Mouse (Mus musculus) c-Kit-positive CD71-positive TER-119-positive erythroid progenitor cells, embryonic 14.5 days (primary cell): ENCODE measurements around the gene Ppp4r1.
A peak's percentile ranks its signal among the peaks of the same experiment; 100 is the strongest.

Source experiments
- DNase-seq: peaks from one replicate; pipeline ENCODE4 v3.0.0-alpha.2; 2013; ENCODE audit warnings: low spot score

The Ppp4r1 gene

DNA sequence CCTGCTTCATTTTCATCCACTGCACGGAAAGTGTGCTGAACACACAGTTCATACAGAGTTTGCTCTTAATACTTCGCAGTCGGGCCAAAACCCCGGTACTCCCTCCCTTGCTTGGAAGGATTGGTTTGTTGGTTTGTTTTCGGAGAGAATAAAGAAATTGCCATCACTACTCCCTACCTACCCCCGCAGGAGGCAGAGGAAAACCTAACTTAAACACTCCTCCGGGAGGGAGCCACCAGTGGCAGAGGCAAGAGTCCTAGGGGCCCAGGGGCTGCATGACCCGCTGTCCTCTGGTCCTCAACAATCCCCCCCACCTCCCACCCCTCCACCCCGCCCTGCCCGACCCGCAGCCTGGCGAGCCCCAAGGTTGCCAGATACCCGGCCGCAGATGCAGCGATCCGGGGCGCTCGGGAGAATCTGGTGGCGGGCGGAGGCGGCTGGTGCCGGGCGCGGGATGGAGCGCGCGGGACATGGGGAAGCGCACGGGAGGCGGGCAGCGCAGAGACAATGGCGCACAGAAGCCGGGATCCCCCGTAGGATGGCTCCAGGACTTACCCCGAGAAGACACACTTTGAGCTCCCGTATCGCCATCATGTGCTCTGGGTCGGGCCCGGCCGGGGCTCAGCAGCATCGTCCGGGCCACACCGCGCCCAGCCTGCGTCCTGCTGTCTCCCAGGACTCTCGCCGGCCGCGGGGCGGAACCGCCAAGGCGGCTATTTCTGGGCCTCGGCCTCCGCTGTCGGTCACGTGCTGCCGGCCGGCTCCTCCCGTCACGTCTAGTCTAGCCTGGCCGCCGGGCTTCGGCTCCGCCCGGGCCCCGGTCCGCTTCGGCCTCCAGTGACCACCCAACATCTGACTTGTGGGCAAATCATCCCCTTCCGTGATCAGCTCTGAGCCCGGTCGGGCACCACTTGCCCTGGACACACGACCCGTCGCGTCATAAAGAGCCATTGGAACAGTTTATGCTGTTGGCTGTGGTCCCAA, 10.1 kb upstream of the Ppp4r1 start, which contains the start of gene Rab31:
Rab31 (minus strand) TSS at position 802 of the 984 bp plus-strand sequence.
- no peak for DNase-seq

DNA sequence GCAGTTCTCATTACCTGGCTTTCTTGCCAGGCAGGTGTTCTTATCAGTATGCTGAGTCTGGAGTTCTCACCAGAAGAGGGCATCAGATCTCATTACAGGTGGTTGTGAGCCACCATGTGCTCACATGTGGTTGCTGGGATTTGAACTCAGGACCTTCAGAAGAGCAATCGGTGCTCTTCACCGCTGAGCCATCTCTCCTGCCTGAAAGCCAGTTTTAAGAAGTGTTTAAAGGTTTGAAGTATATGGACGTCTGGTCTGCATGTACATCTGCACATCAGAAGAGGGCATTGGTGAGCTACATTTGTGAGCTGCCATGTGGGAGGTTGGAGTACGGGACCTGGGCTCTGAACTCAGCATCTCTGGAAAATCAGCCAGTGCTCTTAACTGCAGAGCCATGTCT, 8.8 kb upstream of the Ppp4r1 start:
- DNase-seq, result no peak

DNA sequence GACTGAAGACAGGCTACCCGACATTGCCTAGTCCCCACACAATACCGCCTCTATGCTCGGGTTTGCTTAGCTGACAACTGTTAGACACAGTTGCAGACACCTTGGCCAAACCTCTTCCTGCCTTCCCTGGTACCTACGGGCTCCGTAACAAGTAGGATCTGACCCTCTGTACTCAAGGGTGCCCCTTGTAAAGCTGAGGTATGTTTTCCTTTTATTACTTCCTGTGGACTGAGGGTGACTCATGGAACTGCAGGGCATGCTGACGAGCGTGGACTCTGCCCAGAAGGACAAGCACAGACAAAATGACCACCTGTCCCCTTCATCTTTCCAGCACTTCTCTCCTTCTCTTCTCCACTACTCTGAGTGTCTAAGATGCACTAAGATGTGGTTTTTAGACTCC, 7.9 kb upstream of the Ppp4r1 start:
- DNase-seq, result no peak

DNA sequence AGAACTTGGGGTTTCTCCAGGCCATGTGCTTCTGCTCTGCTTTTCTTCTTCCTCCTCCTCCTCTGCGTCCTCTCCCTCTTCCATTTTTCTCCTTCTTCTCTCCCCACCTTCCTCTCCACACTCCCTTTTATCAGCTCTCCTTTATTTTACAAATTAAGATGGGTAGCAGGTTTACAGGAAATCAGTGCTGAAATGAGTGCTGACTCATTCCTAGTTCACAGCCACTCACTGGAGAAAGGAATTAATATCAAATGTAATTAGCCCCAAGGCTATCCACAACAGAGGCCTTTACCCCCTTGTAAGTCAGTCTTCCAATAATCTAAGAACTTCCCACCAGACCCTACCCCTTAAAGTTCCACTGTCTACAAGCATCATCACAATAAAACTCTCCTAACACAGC, 6.1 kb upstream of the Ppp4r1 start:
- no peak for DNase-seq

DNA sequence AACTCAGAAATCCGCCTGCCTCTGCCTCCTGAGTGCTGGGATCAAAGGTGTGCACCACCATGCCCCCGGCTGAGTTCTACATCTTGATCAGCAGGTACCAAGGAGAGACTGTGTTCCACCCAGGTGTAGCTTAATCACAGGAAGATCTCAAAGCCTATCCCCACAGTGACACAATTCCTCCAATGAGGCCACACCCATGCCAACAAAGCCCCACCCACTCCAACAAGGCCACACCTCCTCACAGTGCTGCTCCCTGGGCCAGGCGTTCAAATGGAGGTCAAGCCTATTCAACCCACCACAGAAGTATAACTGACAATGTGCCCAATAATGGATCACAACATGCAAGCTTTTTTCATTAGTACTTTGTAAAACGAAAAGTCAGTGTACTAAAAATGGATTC, 4.9 kb upstream of the Ppp4r1 start:
- DNase-seq, result no peak

DNA sequence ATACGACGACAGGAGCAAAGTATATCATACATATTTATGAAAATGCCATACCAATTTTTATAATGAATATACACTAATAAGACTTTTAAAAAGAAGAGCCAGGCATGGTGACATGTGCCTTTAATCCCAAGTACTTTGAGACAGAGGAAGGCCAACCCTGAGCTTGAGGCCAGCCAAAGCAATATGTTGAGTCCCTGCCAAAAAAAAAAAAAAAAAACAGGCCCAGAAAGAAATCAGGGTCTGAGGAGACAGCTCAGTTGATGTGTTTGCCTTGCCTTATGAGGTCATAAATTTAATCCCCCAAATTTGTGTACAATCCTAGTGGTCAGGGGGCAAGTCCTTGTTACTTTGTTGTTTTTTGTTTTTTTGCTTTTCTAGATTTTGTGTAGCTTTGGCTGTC, 1.4 kb upstream of the Ppp4r1 start:
- DNase-seq, result no peak

DNA sequence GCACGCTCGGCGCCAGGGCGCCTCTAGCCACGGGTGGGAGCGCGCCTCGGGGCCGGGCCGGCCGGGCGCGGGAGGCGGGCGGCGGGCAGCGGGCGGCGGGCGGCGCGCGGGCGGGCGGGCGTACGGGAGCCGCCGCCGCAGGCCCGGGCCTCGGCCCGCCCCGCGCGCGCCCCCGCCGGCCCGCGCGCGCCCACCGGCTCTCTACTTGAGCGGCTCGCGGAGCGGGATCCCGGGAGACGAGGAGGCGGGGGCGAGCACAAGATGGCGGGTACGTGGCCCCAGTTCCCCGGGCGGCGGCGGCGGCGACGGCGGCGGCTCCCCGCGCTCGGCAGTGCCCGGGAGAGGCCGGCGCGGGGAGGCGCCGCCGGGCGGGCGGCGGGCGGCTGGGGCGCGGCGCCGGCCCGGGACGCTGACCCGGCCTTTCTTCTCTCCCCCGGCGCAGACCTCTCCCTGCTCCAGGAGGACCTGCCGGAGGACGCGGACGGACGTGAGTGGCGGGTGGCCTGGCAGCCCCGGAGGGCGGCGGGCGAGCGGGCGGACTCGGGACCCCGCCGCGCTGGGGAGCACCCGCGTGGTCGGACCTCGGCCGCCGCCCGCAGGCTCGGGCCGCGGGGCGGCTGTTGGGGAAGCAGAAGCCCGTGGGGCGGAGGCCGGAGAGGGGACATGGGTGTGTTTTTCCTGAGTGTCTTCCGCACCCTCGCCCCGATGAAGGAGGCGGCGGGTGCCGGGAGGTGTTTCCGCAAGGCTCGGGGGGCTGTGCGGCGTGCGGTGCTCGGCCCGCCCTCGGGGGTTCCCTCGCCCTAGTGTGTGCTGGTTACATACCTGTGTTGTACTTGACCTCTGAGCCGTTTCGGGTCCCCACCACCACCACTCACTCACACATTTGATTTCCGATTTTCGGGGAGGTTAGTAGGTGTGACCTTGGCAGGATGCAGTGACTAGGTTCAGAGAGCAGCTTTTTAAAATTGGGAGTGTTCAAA, 1.1 kb downstream of the Ppp4r1 start:
- peak; percentile 37 for DNase-seq

DNA sequence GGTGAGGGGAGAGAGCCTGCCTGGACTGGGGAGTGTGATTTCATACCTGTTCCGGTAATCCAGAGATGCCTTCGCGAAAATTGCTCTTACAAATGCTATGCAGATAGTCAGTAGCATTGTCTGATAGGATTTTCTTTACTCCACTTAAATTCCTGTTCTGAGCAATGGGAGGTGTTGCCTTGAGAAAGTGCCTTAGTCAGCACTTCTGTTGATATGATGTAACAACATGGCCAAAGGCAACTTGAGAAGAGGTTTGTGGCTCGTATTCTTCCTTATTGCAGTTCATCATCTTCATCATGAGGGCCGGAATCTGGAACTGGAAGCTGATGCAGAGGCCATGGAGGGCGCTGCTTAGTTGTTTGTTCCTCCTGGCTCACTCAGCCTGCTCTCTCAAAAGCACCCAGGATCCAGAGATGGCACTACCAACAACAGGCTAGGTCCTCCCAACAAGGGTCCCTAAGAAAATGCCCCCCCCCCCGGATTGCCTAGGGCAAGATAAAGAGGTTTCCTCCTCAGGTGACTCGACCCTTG, 2.3 kb downstream of the Ppp4r1 start:
- no peak for DNase-seq

DNA sequence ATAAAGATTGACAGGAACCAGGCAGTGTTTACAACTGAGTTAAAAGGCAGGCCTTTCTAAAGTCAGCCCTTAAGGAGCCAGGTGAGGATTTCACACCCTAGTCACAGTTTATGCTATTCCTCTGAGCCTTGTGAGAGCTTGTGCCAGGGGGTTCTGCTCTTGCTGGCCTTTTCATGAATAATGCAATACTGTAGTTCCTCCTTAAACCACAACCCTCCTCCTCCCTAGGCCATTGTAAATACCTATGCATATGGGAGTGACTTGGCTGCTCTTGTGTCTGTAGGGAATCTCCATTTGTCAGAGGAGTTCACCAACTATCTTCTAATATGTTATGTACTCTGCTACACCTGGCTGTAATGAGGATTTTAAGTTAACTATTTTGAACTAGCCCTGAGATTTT, 3.3 kb downstream of the Ppp4r1 start:
- no peak for DNase-seq

DNA sequence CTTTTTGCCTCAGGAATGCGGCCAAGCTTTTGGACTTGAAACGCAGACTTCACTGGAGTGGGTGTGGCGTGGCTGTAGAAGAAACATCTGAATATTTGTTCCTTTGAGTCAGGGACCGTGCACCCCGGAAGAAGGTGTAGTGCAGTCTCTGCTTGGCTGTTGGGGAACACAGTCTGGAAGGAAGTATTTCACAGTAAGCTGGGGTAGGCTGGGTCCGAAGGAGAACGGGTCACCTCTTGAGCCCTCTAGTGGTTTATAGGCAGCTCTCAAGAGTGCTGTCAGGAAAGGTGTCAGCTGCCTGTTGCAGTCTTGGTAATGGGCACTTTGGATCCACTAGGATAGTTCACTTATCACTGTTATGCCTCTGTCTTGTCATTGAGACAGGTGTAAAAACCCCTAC, 3.9 kb downstream of the Ppp4r1 start:
- DNase-seq, result no peak

DNA sequence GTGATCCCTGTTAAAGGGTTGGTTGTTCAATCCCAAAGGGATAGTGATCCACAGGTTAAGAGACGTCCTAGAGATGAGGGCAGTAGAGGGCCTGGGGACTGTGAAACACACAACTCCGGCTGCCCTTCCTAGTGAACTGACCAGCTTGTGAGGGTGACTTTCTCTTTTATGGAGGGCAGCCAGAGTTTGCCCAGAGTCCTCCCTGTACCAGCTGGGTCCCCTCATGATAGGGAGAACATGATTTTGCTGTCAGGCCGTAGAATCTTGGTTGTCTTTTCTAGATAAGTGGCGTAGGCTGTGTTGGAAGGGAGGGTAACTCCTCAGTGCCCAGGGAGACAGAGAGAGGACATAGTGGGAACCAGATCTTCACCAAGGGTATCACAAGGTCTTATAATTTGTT, 4.9 kb downstream of the Ppp4r1 start:
- DNase-seq, result no peak

DNA sequence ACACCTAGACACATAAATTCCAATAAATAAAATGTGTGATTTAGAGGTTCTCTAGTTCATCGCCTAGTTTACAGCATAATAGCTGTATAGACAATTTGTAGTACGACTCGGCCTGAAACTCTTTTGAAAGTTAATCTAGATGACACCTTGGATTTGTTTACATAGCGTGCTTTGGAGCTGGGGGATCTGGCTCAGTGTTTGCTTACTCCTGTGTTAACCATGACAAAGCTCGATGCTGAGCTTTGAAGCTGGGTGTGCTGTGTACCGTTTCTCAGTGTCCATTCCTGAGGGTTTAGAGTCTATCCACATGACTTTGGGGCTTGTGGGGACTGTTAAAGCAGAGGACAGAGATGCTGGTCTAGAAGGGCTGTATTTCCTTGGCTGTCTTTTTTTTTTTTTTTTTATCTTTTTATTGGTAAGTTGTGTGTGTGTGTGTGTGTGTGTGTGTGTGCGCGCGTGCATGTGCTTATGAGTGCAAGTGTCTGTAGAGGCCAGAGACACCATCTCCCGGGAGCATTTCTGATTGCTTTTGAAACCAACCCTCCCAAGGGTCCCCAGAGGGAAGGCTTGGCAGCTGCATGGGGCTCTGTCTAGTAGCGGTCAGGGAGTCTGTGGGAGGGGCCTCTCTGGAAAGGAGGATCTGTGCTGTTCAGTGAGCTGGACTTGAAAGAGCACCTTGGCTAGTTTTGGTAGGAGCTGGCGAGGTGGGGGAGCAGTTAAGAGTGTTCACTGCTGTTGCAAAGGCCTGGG, 6.3 kb downstream of the Ppp4r1 start:
- DNase-seq, result no peak

DNA sequence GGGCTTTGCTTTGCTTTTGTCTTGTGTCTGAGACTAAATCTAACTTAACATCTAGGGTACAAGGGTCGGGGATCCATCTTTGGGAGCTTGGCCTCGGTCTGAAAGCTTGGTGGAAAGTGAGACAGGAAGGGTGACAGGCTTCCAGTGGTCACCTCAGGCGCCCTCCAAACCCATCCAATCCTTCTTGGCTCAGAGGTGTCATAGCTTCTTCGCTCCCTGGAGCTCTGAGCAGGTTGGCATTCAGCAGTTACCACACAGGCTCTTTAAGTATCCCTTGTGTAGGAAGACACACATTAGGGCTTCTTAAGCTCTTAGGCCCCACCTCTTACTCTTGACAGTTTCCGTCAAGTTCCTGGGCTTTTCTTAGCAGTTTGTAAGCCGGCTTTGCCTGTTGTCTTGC, 7.2 kb downstream of the Ppp4r1 start:
- no peak for DNase-seq

DNA sequence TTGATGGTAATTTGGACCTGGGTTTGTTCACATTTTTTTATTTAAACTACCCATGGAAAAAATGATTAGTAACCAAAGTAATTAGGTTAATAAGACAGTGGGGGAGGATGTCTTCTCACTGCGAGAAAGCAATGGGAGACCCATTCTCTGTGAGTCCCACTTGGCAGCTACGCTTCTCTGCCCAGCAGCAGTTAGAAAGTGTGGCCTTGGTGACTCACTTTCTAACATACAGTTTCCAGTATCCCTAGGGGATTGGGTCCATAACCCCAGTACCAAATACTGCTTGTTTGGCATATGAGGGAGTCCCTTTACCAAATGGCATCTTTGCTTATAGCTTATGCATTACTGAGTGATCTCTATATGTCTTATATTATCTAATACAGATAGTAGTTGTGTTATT, 8.8 kb downstream of the Ppp4r1 start:
- no peak for DNase-seq

DNA sequence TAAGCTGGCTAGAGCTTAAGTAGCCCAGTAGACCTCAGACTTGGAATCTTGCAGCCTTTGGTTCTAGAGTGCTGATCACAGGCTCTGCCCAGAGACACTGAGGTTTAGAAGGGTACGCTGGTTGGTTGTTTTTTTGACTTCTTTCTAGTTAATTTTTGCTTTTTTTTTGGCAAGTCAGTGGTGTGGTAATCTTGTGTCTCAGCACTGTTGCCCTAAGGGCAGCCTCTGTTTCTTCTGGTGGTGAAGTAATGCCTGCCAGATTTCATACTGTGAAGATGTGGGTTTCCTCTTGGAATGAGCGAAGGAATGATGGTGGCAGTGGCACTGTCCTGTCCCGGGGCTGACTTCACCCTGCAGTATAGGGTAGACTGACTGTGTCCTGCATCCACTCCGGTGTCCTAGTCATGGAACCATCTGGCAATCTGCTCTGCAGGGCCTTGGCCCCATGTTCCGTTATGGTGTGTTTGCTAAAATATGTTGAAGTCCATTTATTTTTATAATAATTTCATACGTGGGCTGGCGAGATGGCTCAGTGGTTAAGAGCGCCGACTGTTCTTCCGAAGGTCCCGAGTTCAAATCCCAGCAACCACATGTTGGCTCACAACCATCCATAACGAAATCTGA, 11.0 kb downstream of the Ppp4r1 start:
- DNase-seq, result no peak

DNA sequence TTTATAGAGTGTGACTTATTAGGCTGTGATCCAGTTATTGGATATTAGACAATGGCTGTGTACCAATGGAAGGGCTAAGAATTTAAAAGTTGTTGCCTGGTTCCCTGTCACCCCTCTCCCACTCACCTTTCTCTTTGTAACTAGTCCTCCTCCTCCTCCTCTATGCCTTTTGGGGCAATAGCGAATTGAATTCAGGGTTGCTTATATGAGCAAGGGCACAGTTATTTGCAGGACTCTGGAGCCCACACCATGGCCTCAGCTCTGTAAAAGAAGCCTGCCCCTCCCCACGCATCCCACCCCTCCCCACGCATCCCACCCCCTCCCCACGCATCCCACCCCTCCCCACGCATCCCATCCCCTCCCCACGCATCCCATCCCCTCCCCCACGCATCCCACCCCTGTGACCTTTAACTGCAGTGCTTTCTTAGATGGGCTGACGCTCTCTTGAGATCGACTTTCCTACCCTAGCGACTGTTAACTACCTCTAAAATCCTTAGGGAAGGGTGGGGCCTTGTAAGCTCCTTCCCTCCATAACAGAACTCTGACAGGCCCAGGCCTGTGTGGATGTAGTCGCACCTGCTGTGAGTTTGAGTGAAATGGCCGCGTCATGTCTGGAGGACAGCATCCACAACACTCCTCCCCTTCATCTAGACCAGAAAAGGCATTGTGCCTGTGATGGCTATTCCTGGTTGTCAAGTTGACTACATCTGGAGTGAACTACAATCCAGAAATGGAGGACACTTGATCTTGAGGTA, 11.9 kb downstream of the Ppp4r1 start:
- no peak for DNase-seq

DNA sequence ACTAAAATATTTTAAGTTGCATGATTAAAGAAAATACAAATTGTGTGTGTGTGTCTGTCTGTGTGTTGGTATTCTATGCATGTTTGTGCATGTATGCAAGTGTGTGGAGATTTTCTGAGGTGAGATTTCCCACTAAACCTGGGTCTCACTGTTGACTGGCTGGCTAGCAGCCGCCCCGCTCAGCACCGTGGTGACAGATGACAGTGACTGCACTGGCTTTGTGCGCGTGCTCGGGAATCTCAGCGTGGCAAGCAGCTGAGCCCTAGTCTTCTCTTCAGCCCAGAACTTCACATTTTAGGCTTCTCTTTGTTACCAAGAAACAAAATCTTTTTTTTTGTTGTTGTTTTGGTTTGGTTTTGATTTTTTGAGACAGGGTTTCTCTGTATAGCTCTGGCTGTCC, 13.7 kb downstream of the Ppp4r1 start:
- DNase-seq, result no peak

DNA sequence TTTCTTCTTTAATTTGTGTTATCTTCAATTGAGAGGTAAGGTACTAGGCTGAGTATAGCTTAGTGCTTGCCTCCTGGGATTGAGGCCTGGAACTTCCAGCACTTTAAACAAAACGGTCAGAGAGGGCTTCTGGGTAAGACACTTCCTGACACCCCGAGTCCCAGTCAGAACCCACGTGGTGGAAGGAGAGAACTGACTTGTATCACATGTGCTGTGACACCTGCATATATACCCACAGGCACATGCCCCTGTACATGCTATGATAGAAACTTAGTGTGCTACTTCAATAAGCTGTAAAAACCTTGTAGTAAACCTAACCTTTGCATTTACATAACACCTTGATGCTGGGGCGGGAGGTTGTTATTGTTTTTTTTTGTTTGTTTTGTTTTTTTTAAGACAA, 16.1 kb downstream of the Ppp4r1 start:
- no peak for DNase-seq

DNA sequence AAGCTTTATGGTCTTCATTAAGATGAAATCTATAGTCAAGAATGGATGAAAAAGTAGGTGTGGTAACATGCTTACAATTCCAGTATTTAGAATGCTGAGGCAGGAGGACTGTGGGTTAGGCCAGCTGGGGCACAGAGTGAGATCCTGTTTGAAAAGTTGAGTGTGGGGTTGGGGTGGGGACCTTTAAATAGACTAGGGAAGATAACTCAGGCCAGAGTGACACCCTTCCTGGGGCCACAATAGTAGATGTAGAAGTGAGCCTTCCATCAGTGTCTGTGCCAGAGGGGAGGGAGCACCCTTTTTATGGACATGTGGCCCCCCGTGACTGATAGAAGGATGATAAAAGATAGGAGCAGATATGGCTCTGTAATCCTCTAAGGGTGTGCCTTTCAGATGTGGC, 17.0 kb downstream of the Ppp4r1 start:
- no peak for DNase-seq

DNA sequence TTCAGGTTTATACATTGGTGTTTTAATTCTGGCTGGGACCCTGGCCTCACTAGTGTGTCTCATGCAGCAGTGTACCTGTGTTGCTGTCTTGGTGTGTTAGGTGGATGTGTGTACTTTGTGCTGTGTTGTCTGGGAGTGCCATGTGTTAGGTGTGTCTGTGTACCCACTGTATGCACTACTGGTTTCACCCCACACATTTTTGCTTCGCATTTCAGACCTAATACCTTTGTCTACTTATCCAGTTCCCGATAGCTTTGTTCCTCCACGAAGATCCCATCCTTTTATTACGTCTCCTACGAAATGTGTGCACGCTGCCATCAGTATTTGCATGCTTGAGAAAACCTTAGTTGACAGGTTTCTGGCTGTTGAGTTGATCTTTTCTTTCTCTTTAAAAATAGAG, 18.1 kb downstream of the Ppp4r1 start:
- no peak for DNase-seq

DNA sequence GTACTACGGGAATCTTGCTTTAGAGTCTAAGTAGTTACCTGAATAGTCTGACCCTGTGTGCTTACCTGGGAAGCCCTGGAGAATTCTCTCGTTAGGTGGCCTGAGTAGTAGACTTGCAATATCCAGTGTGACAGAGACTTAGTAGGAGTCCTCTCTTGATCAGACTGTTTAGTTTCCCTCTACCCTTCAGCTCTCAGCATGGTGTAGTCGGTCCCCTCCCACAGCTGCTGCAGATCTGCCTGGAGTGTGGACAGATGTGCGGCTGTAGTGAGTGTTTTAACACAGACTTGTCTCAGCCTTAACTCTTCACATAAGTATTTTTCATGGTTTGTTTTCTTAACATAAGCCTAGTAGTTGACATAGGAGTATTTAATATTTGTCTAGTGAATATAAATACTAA, 19.7 kb downstream of the Ppp4r1 start:
- no peak for DNase-seq
